Mouse (Mus musculus): ENCODE measurements around the gene St6galnac1. TPM values are rescaled to one million over a fixed set of nuclear protein-coding genes. Genes with fewer than 3 reads are reported as not detected.
A peak's percentile ranks its signal among the peaks of the same experiment; 100 is the strongest.
"Not testable (repeated sequence)": the region's sequence is repeated elsewhere in the genome, so short reads cannot be mapped to it uniquely, and the experiment has no call there.

Gene St6galnac1
- polyA plus RNA-seq, 1 experiment from 2014 or later, result 0.12 TPM

DNA sequence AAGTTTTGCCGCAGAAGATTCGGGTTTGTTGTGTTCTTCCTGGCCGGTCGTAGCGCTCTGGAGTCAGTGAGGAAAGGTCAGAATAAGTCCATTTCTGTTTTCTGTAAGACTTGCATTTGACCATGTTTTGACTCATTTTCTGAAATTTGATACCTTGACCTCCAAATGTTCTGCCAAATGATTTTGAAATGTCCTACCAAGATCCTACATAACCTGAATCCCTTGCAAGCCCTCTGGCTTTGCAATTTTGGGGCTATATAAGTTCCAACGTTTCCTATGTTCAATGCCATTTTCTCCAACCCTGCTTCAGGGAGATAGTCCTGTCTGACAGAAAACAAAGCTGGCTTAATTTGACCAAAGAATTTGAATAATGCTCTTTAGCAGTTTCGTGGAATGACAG is 11.0 kb downstream of the St6galnac1 start:
- H3K9me3 ChIP-seq (ENCODE audit: control insufficient read depth), result no peaks in the 10 kb centered on the region
- H3K4me1 ChIP-seq (replicated peaks; ENCODE audit: control insufficient read depth, insufficient read depth, low read length), result no peaks in the 10 kb centered on the region
- no peak for TF ChIP-seq CTCF (IDR thresholded peaks at IDR 0.05; ENCODE audit: low read depth)
- ATAC-seq, result no peak
- no peaks in the 10 kb centered on the region for H3K36me3 ChIP-seq (ENCODE audit: control insufficient read depth, insufficient read depth)
- WGBS, result 93% methylated on average over 7 of the region's 7 CpGs
- H3K4me3 ChIP-seq (ENCODE audit: low read depth, low read length), result no peak overlapping the region
- no peak overlapping the region for H3K27ac ChIP-seq (ENCODE audit: low read depth, low read length)
- no peak overlapping the region for H3K9ac ChIP-seq (ENCODE audit: low read depth, low read length)
- no peak overlapping the region for H3K4me2 ChIP-seq (replicated peaks; ENCODE audit: low read depth)
- no peaks in the 10 kb centered on the region for H3K27me3 ChIP-seq (replicated peaks; ENCODE audit: control insufficient read depth, insufficient read depth, low read length)

DNA sequence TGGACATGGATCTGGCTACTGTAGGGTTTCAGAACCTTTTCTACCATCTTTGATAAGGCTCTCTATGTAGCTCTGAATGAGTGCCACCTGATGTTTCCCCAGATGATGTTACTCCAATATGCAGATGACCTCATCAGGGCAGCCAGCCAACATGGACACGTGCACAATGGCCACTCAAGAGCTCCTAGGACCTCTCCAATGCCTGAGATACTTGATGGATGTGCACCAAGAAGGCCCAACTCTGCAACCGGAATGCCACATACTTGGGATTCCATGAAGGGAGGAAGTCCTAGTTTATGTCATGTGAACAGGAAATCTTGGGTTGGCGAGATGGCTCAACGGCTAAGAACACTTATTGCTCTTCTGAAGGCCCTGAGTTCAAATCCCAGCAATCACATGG is 20.1 kb downstream of the St6galnac1 start:
- Histone ChIP-seq H3K27me3 (replicated peaks; ENCODE audit: control insufficient read depth, insufficient read depth, low read length) (no peaks in the 10 kb centered on the region), H3K9ac (ENCODE audit: low read depth, low read length) (no peak overlapping the region), H3K36me3 (ENCODE audit: control insufficient read depth, insufficient read depth) (no peaks in the 10 kb centered on the region), H3K9me3 (ENCODE audit: control insufficient read depth) (no peaks in the 10 kb centered on the region), H3K4me2 (replicated peaks; ENCODE audit: low read depth) (no peak overlapping the region), H3K4me1 (replicated peaks; ENCODE audit: control insufficient read depth, insufficient read depth, low read length) (peaks cover 13% of the 10 kb centered on the region), H3K27ac (ENCODE audit: low read depth, low read length) (no peak overlapping the region), H3K4me3 (ENCODE audit: low read depth, low read length) (no peak overlapping the region)
- TF ChIP-seq CTCF (IDR thresholded peaks at IDR 0.05; ENCODE audit: low read depth), result no peak
- no peak for ATAC-seq
- WGBS, result 77% methylated on average over 4 of the region's 4 CpGs

DNA sequence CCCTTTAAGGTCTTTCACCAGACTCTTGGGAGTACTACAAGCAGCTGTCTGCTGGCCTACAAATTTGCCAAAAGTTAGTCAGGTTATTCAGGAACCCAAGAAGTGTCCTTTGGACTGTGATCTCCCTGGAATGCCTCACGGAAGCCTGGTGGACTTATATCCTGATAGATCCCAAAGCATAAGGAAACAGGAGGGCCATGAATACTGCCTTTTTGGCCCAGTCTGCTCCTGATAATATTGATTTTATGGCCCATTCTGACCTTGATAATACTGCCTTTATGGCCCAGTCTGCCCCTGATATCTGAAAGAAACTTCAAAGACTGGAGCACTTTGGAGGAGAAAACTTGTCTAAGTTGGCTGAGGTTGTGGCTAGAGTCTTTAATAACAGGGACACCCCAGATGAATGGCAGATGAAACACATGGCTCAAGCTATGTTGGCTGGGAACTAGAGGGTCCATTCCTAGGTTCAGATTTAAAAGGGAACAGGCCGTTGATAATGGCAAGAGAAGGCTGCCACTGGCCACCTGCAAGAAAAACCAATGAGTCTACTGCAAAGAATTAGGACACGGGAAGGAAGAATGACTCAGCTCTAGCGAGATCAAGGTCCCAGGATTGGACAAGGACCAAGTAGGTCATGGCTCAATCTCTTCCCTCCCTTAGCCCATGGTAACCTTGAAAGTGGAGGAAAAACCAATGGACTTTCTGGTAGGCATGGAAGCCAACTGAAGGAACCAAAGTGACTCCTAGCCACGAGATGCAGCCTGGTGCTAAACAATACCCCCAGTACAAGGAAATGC is 21.4 kb downstream of the St6galnac1 start:
- peak; percentile 75 for ATAC-seq
- WGBS, result 45% methylated on average over 5 of the region's 5 CpGs
- H3K27ac ChIP-seq (ENCODE audit: low read depth, low read length), result peak overlapping the region; percentile 46
- H3K4me3 ChIP-seq (ENCODE audit: low read depth, low read length), result no peak overlapping the region
- no peak for TF ChIP-seq CTCF (IDR thresholded peaks at IDR 0.05; ENCODE audit: low read depth)
- H3K9me3 ChIP-seq (ENCODE audit: control insufficient read depth), result no peaks in the 10 kb centered on the region
- H3K27me3 ChIP-seq (replicated peaks; ENCODE audit: control insufficient read depth, insufficient read depth, low read length), result no peaks in the 10 kb centered on the region
- no peak overlapping the region for H3K9ac ChIP-seq (ENCODE audit: low read depth, low read length)
- H3K4me2 ChIP-seq (replicated peaks; ENCODE audit: low read depth), result no peak overlapping the region
- H3K36me3 ChIP-seq (ENCODE audit: control insufficient read depth, insufficient read depth), result no peaks in the 10 kb centered on the region
- peaks cover 16% of the 10 kb centered on the region for H3K4me1 ChIP-seq (replicated peaks; ENCODE audit: control insufficient read depth, insufficient read depth, low read length)

DNA sequence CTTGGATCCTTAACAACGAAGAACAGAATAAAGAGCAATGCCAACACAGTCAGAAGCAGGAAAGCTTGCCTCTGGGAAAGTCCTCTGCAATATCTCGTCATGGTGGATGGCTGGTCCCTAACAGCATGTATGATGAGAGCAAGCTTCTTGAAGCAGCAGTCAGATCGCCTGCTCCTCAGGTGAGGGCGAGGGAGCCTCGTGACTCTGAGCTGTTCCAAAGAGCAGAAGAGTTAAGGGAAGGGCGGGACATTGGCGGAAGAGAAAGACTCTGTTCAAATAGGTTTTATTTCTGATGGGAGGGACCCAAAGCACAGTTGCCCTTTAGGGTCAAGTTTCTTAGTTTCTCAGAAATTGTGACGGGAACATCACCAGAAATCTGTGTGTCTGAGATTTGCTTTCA is 25.6 kb downstream of the St6galnac1 start:
- 43% methylated on average over 8 of the region's 8 CpGs for WGBS
- Histone ChIP-seq H3K36me3 (ENCODE audit: control insufficient read depth, insufficient read depth) (no peaks in the 10 kb centered on the region), H3K27ac (ENCODE audit: low read depth, low read length) (no peak overlapping the region), H3K9ac (ENCODE audit: low read depth, low read length) (no peak overlapping the region), H3K9me3 (ENCODE audit: control insufficient read depth) (no peaks in the 10 kb centered on the region), H3K4me2 (replicated peaks; ENCODE audit: low read depth) (no peak overlapping the region), H3K27me3 (replicated peaks; ENCODE audit: control insufficient read depth, insufficient read depth, low read length) (no peaks in the 10 kb centered on the region), H3K4me1 (replicated peaks; ENCODE audit: control insufficient read depth, insufficient read depth, low read length) (peaks cover 16% of the 10 kb centered on the region), H3K4me3 (ENCODE audit: low read depth, low read length) (no peak overlapping the region)
- no peak for TF ChIP-seq CTCF (IDR thresholded peaks at IDR 0.05; ENCODE audit: low read depth)
- ATAC-seq, result peak; percentile 48

DNA sequence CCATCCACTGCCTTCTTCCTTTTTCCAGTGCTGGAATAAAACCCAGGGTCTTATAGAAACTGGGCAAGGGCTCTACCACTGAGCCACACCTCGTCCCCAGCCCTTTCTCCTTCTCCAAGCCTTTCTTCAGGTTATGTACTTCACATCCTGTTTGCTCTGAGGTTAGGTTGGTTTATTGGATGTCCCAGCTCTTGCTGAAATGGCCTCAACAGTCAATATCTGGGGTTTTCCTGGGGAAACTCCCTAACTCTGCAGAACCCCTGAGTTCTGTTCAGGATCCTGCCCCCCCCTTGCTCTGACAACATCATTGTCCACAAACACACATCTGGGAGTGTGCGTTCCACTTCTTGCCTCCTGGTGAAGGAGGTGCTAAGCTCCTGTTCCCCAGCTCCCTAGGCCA is 26.6 kb downstream of the St6galnac1 start:
- H3K9me3 ChIP-seq (ENCODE audit: control insufficient read depth); H3K27ac ChIP-seq (ENCODE audit: low read depth, low read length); ATAC-seq; H3K36me3 ChIP-seq (ENCODE audit: control insufficient read depth, insufficient read depth); H3K4me3 ChIP-seq (ENCODE audit: low read depth, low read length); H3K9ac ChIP-seq (ENCODE audit: low read depth, low read length); H3K27me3 ChIP-seq (replicated peaks; ENCODE audit: control insufficient read depth, insufficient read depth, low read length): not testable (repeated sequence)
- Histone ChIP-seq H3K4me1 (replicated peaks; ENCODE audit: control insufficient read depth, insufficient read depth, low read length) (peaks cover 10% of the 10 kb centered on the region; the same call in 1 of the 2 replicates), H3K4me2 (replicated peaks; ENCODE audit: low read depth) (peak overlapping the region; percentile 45)
- WGBS, result 51% methylated on average over 2 of the region's 2 CpGs

DNA sequence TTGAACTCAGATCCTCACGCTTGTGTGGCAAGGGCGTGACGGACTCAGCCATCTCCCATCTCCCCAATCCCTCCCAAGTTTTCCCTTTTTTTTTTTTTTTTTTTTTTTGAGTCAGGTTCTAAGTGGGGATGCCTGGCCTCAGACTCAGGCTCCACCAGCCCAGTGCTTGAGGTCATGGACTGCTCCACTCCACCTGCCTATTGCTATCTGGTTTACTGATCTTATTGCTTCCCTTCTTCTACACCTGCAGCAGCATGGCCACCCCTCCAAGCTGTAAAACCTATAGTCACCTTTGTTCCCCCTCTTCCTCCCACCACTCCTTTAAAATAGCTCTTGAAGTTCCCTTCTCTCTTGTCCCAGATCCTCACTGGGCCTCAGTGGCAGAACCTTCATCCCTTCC is 28.5 kb downstream of the St6galnac1 start:
- H3K4me1 ChIP-seq (replicated peaks; ENCODE audit: control insufficient read depth, insufficient read depth, low read length), result peaks cover 10% of the 10 kb centered on the region; the same call in 1 of the 2 replicates
- not testable (repeated sequence) for H3K9ac ChIP-seq (ENCODE audit: low read depth, low read length); H3K27ac ChIP-seq (ENCODE audit: low read depth, low read length); H3K9me3 ChIP-seq (ENCODE audit: control insufficient read depth); H3K4me3 ChIP-seq (ENCODE audit: low read depth, low read length); H3K36me3 ChIP-seq (ENCODE audit: control insufficient read depth, insufficient read depth); H3K27me3 ChIP-seq (replicated peaks; ENCODE audit: control insufficient read depth, insufficient read depth, low read length)
- WGBS, result 79% methylated on average over 3 of the region's 3 CpGs
- ATAC-seq, result peak; percentile 67
- H3K4me2 ChIP-seq (replicated peaks; ENCODE audit: low read depth), result 0 out of 2 replicates have a peak overlapping the region, but pooled peaks have one; percentile 21

DNA sequence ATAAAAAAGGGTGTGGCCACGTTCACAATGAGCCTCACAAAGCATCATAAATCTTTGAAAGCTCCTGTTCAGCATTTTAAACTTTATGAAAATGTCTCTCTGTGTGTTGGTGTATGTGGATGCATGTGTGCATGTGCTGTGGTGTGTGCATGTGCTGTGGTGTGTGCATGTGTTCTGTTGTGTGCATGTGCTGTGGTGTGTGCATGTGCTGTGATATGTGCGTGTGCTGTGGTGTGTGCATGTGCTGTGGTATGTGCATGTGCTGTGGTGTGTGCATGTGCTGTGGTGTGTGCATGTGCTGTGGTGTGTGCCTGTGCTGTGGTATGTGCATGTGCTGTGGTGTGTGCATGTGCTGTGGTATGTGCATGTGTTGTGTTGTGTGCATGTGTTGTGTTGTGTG is 29.9 kb downstream of the St6galnac1 start:
- not testable (repeated sequence) for H3K36me3 ChIP-seq (ENCODE audit: control insufficient read depth, insufficient read depth); H3K27ac ChIP-seq (ENCODE audit: low read depth, low read length); H3K9me3 ChIP-seq (ENCODE audit: control insufficient read depth); H3K4me2 ChIP-seq (replicated peaks; ENCODE audit: low read depth); ATAC-seq; H3K27me3 ChIP-seq (replicated peaks; ENCODE audit: control insufficient read depth, insufficient read depth, low read length); H3K9ac ChIP-seq (ENCODE audit: low read depth, low read length); H3K4me3 ChIP-seq (ENCODE audit: low read depth, low read length); H3K4me1 ChIP-seq (replicated peaks; ENCODE audit: control insufficient read depth, insufficient read depth, low read length)
- 57% methylated on average over 2 of the region's 2 CpGs for WGBS
